In genomic region chr1:73744555-73745234, GRCm38 (mm10) we compare ENCODE assay signal across 11 mouse cellular contexts.
DNase-seq lines count a peak whose midpoint lies in the region; ATAC-seq and TF ChIP-seq lines count a peak whose summit lies in the region.
"Had no signal": no experiment of that assay in that cellular context is flagged by ENCODE, and none has a peak within 500 bp of the region (broad histone marks: within the 10 kb centered on the region; RNA-seq: fewer than 3 reads in every experiment).

No protein-coding gene starts in this region.

- H3K4me1 ChIP-seq in midbrain, embryonic 11.5 days (ENCODE audit: control insufficient read depth, insufficient read depth, low read length): peaks cover 14% of the 10 kb centered on the region
- H3K4me1 ChIP-seq: liver, embryonic 15.5 days had no signal

- peak; percentile 72 for DNase-seq in brain, embryonic 14.5 days (ENCODE audit: low read depth)
- peak; percentile 31 for DNase-seq in embryo, embryonic 11 days
- peak; percentile 61 for DNase-seq in forelimb bud, embryonic 11.5 days (ENCODE audit: low read depth, low spot score)
- no peak for DNase-seq in midbrain, embryonic 11.5 days (ENCODE audit: low spot score, missing footprints)
- no peak for DNase-seq in ovary, postnatal 36 days (ENCODE audit: low spot score)
- no peak for DNase-seq in left cerebral cortex, adult 11 months (ENCODE audit: low spot score)
- DNase-seq in layer of hippocampus, adult 9-11 months: no peak
- no peak for DNase-seq in kidney, adult 18-20 months

- TF ChIP-seq CTCF in brain, embryonic 14.5 days (IDR thresholded peaks at IDR 0.05; ENCODE audit: borderline replicate concordance, extremely low read depth, insufficient read depth, insufficient read length): no peak

- H3K9ac ChIP-seq in midbrain, embryonic 11.5 days (ENCODE audit: low read length): no peak overlapping the region
- H3K9ac ChIP-seq: liver, embryonic 15.5 days had no signal

- no peaks in the 10 kb centered on the region for H3K27me3 ChIP-seq in midbrain, embryonic 11.5 days (ENCODE audit: control insufficient read depth, insufficient read depth, low read length)
- H3K27me3 ChIP-seq: liver, embryonic 15.5 days had no signal

- ATAC-seq in midbrain, embryonic 11.5 days (ENCODE audit: low FRiP score): peak; percentile 85
- ATAC-seq: inflammation-experienced regulatory T-cells, adult 6 months had no signal

- no peaks in the 10 kb centered on the region for H3K9me3 ChIP-seq in midbrain, embryonic 11.5 days (ENCODE audit: control insufficient read depth, low read length)
- H3K9me3 ChIP-seq: liver, embryonic 15.5 days had no signal

- WGBS in midbrain, embryonic 11.5 days: 23% methylated on average over 4 of the region's 4 CpGs

- peak overlapping the region; percentile 67 for H3K27ac ChIP-seq in midbrain, embryonic 11.5 days (ENCODE audit: low read depth, low read length)
- H3K27ac ChIP-seq: liver, embryonic 15.5 days had no signal

- H3K4me3 ChIP-seq in midbrain, embryonic 11.5 days (ENCODE audit: low read depth, low read length): no peak overlapping the region
- H3K4me3 ChIP-seq: erythroblast, embryonic 14.5 days; liver, embryonic 15.5 days had no signal

- no peak overlapping the region for H3K4me2 ChIP-seq in midbrain, embryonic 11.5 days
- H3K4me2 ChIP-seq: liver, embryonic 15.5 days had no signal

- no peak for TF ChIP-seq POLR2A in brain, embryonic 14.5 days (IDR thresholded peaks at IDR 0.05; ENCODE audit: borderline replicate concordance, extremely low read depth, insufficient read depth, insufficient read length, poor library complexity, severe bottlenecking)

- H3K36me3 ChIP-seq in midbrain, embryonic 11.5 days (ENCODE audit: control insufficient read depth, insufficient read depth, low read length): no peaks in the 10 kb centered on the region
- H3K36me3 ChIP-seq: liver, embryonic 15.5 days had no signal

Comparison
In these comparisons a context has a peak if more than half of its experiments do, and no peak if none do; other contexts are left out.
1. DNase-seq: peak in brain, embryonic 14.5 days (single experiment), embryo, embryonic 11 days (single experiment) and forelimb bud, embryonic 11.5 days (single experiment); none in midbrain, embryonic 11.5 days (single experiment), ovary, postnatal 36 days (single experiment), left cerebral cortex, adult 11 months (single experiment), layer of hippocampus, adult 9-11 months (single experiment) and kidney, adult 18-20 months (single experiment).